ENCODE assay signal across 18 mouse cellular contexts in genomic region chr2:10140456-10140855, GRCm38 (mm10). TPM values are rescaled to one million over a fixed set of nuclear protein-coding genes. Genes with fewer than 3 reads are reported as not detected.
DNase-seq lines count a peak whose midpoint lies in the region; ATAC-seq and TF ChIP-seq lines count a peak whose summit lies in the region.
"Had no signal": no experiment of that assay in that cellular context is flagged by ENCODE, and none has a peak within 500 bp of the region (broad histone marks: within the 10 kb centered on the region; RNA-seq: fewer than 3 reads in every experiment).

No protein-coding gene starts in this region.

- no peak overlapping the region for H3K4me2 ChIP-seq in kidney, embryonic 16.5 days (replicated peaks; ENCODE audit: low read depth, low read length)
- no peak overlapping the region for H3K4me2 ChIP-seq in liver, embryonic 12.5 days
- no peak overlapping the region for H3K4me2 ChIP-seq in hindbrain, postnatal 0 days (ENCODE audit: low read depth, low read length)
- H3K4me2 ChIP-seq: heart, embryonic 12.5 days; hindbrain, embryonic 13.5 days; midbrain, embryonic 11.5 days; neural tube, embryonic 12.5 days had no signal

- no peak overlapping the region for H3K4me3 ChIP-seq in kidney, embryonic 16.5 days (ENCODE audit: low read length)
- no peak overlapping the region for H3K4me3 ChIP-seq in liver, adult 2 months (ENCODE audit: insufficient read depth, low read depth, low read length)
- no peak overlapping the region for H3K4me3 ChIP-seq in liver, embryonic 12.5 days
- H3K4me3 ChIP-seq in hindbrain, postnatal 0 days (ENCODE audit: low read length): no peak overlapping the region
- H3K4me3 ChIP-seq: gastrocnemius, adult 2 months; heart, embryonic 12.5 days; hindbrain, embryonic 13.5 days; neural tube, embryonic 12.5 days had no signal

- TF ChIP-seq CTCF in liver, adult 2 months (IDR thresholded peaks at IDR 0.05; ENCODE audit: low read depth, low read length): no peak
- no peak for TF ChIP-seq CTCF in hindbrain, postnatal 0 days (IDR thresholded peaks at IDR 0.05; ENCODE audit: low read depth)

- no peak for TF ChIP-seq POLR2A in liver, adult 2 months (IDR thresholded peaks at IDR 0.05; ENCODE audit: extremely low read depth, insufficient read depth, low read length)

- peak; percentile 13 for DNase-seq in cerebellum, adult 11-12 months
- DNase-seq in cerebellum, adult 8-10 months: no peak
- peak; percentile 70 for DNase-seq in kidney, adult 11 months
- DNase-seq in liver, adult 2 months (ENCODE audit: extremely low read depth, low read depth, low spot score): peak; percentile 84
- peak; percentile 70 to 72 for DNase-seq in kidney, postnatal 25 days
- no peak for DNase-seq in hindbrain, postnatal 0 days (ENCODE audit: low spot score)
- DNase-seq: adrenal gland, adult 2 months; gastrocnemius, adult 2 months; heart, postnatal 14 days; right cerebral cortex, postnatal 14 days; thymus, postnatal 36 days had no signal

- no peak overlapping the region for H3K27ac ChIP-seq in kidney, embryonic 16.5 days (ENCODE audit: low read length)
- H3K27ac ChIP-seq in liver, adult 2 months (replicated peaks; ENCODE audit: insufficient read depth, low read depth, low read length): peak overlapping the region; percentile 3
- no peak overlapping the region for H3K27ac ChIP-seq in liver, embryonic 12.5 days
- H3K27ac ChIP-seq in hindbrain, postnatal 0 days: no peak overlapping the region
- H3K27ac ChIP-seq: gastrocnemius, adult 2 months; hindbrain, embryonic 13.5 days; liver, embryonic 14.5 days; neural tube, embryonic 12.5 days had no signal

- H3K9me3 ChIP-seq in kidney, embryonic 16.5 days (ENCODE audit: low read length): no peaks in the 10 kb centered on the region
- no peaks in the 10 kb centered on the region for H3K9me3 ChIP-seq in liver, embryonic 12.5 days (replicated peaks)
- H3K9me3 ChIP-seq in hindbrain, postnatal 0 days (ENCODE audit: low read length): no peaks in the 10 kb centered on the region
- H3K9me3 ChIP-seq: heart, embryonic 12.5 days; hindbrain, embryonic 13.5 days; neural tube, embryonic 12.5 days had no signal

- H3K4me1 ChIP-seq in kidney, embryonic 16.5 days (ENCODE audit: insufficient read depth, low read length): no peaks in the 10 kb centered on the region
- H3K4me1 ChIP-seq in liver, adult 2 months (ENCODE audit: control insufficient read depth, insufficient read depth, low read length): peaks cover 13% of the 10 kb centered on the region
- H3K4me1 ChIP-seq in liver, embryonic 12.5 days: no peaks in the 10 kb centered on the region
- no peaks in the 10 kb centered on the region for H3K4me1 ChIP-seq in hindbrain, postnatal 0 days (ENCODE audit: insufficient read depth, low read length)
- H3K4me1 ChIP-seq: heart, embryonic 12.5 days; hindbrain, embryonic 13.5 days; neural tube, embryonic 12.5 days had no signal

- H3K79me2 ChIP-seq in liver, adult 2 months (ENCODE audit: control insufficient read depth, insufficient read depth, low read length): no peaks in the 10 kb centered on the region; the same call in 1 of the 2 replicates

- H3K9ac ChIP-seq in kidney, embryonic 16.5 days (replicated peaks; ENCODE audit: low read length): no peak overlapping the region
- no peak overlapping the region for H3K9ac ChIP-seq in liver, adult 2 months (ENCODE audit: low read depth, low read length)
- H3K9ac ChIP-seq in liver, embryonic 12.5 days: no peak overlapping the region
- H3K9ac ChIP-seq in hindbrain, postnatal 0 days (replicated peaks; ENCODE audit: low read length): no peak overlapping the region
- H3K9ac ChIP-seq: heart, embryonic 12.5 days; hindbrain, embryonic 13.5 days; liver, embryonic 14.5 days; neural tube, embryonic 12.5 days had no signal

- 73% methylated on average over 5 of the region's 5 CpGs for WGBS in kidney, embryonic 16.5 days
- 22% methylated on average over 5 of the region's 5 CpGs for WGBS in liver, adult 2 months
- 64% methylated on average over 5 of the region's 5 CpGs for WGBS in liver, embryonic 12.5 days (ENCODE audit: insufficient replicate concordance)
- 55% methylated on average over 5 of the region's 5 CpGs for WGBS in hindbrain, postnatal 0 days

- no peak for ATAC-seq in kidney, embryonic 16.5 days (ENCODE audit: low FRiP score, low TSS enrichment)
- no peak for ATAC-seq in liver, embryonic 12.5 days
- ATAC-seq in hindbrain, postnatal 0 days: no peak

- no peaks in the 10 kb centered on the region for H3K27me3 ChIP-seq in kidney, embryonic 16.5 days (ENCODE audit: insufficient read depth, low read length)
- H3K27me3 ChIP-seq in liver, adult 2 months (ENCODE audit: control insufficient read depth, insufficient read depth, low read length): no peaks in the 10 kb centered on the region
- no peaks in the 10 kb centered on the region for H3K27me3 ChIP-seq in liver, embryonic 12.5 days (replicated peaks)
- H3K27me3 ChIP-seq in hindbrain, postnatal 0 days (ENCODE audit: insufficient read depth, low read length): no peaks in the 10 kb centered on the region
- H3K27me3 ChIP-seq: heart, embryonic 12.5 days; hindbrain, embryonic 13.5 days; neural tube, embryonic 12.5 days had no signal

- no peaks in the 10 kb centered on the region for H3K36me3 ChIP-seq in kidney, embryonic 16.5 days (ENCODE audit: insufficient read depth, low read length)
- H3K36me3 ChIP-seq in liver, adult 2 months (ENCODE audit: control insufficient read depth, insufficient read depth, low read length): no peaks in the 10 kb centered on the region
- H3K36me3 ChIP-seq in liver, embryonic 12.5 days: no peaks in the 10 kb centered on the region
- H3K36me3 ChIP-seq in hindbrain, postnatal 0 days (ENCODE audit: insufficient read depth, low read length): no peaks in the 10 kb centered on the region
- H3K36me3 ChIP-seq: heart, embryonic 12.5 days; hindbrain, embryonic 13.5 days; neural tube, embryonic 12.5 days had no signal

RNA-seq across cellular contexts. Expression of gene Itih2, which starts 9.3 kb away (rescaled TPM):
- polyA plus RNA-seq in kidney, embryonic 16.5 days (2015; fragmentation: Nextera tagmentation; extraction: Ambion mirVana): 1.5 and 2.0 TPM in 2 replicates
- 677 and 1,125 TPM in 2 replicates for total RNA-seq in liver, adult 2 months (2014; rRNA removed)
- 409 and 422 TPM in 2 replicates for polyA plus RNA-seq in liver, adult 2 months (2012; rRNA removed)
- polyA plus RNA-seq in liver, embryonic 12.5 days (2016; fragmentation: Nextera tagmentation; extraction: Ambion mirVana): 230 and 235 TPM in 2 replicates
- total RNA-seq in hindbrain, postnatal 0 days (2014; rRNA removed): 8.6 and 9.1 TPM in 2 replicates
- polyA plus RNA-seq in hindbrain, postnatal 0 days (2015; fragmentation: Nextera tagmentation; extraction: Ambion mirVana): 6.3 and 7.3 TPM in 2 replicates

RNA-seq across cellular contexts. Expression of gene Itih5, which starts 12.9 kb away (rescaled TPM):
- 5.5 and 7.0 TPM in 2 replicates for polyA plus RNA-seq in kidney, embryonic 16.5 days (2015; fragmentation: Nextera tagmentation; extraction: Ambion mirVana)
- 7.4 and 7.8 TPM in 2 replicates for total RNA-seq in liver, adult 2 months (2014; rRNA removed)
- 1.9 and 4.6 TPM in 2 replicates for polyA plus RNA-seq in liver, adult 2 months (2012; rRNA removed)
- polyA plus RNA-seq in liver, embryonic 12.5 days (2016; fragmentation: Nextera tagmentation; extraction: Ambion mirVana): 4.6 and 5.1 TPM in 2 replicates
- total RNA-seq in hindbrain, postnatal 0 days (2014; rRNA removed): 15.3 and 16.7 TPM in 2 replicates
- polyA plus RNA-seq in hindbrain, postnatal 0 days (2015; fragmentation: Nextera tagmentation; extraction: Ambion mirVana): 11.2 and 11.6 TPM in 2 replicates

Comparison
In these comparisons a context has a peak if more than half of its experiments do, and no peak if none do; other contexts are left out.
1. DNase-seq: peak in cerebellum, adult 11-12 months (single experiment), kidney, adult 11 months (single experiment), liver, adult 2 months (single experiment) and kidney, postnatal 25 days (2 of 2); none in cerebellum, adult 8-10 months (single experiment) and hindbrain, postnatal 0 days (single experiment).
2. RNA of gene Itih2, which starts 9.3 kb away (polyA plus RNA-seq): 409 to 422 TPM in liver, adult 2 months and 230 to 235 TPM in liver, embryonic 12.5 days; 6.3 to 7.3 TPM in hindbrain, postnatal 0 days and 1.5 to 2.0 TPM in kidney, embryonic 16.5 days; every median in the first group is over 10 times any median in the second.